Mouse (Mus musculus) thymus, adult 2 months (tissue): ENCODE measurements around the gene Pfn4.

ENCODE experiments used
- CTCF ChIP-seq: fragments of 200-500 bp; IDR thresholded peaks from 2 replicates; pipeline ENCODE4 v1.5.1; 2012; ENCODE audit warnings: mild to moderate bottlenecking, control low read depth, low read length, moderate library complexity, borderline replicate concordance; ENCODE audit not compliant: control insufficient read depth, poor library complexity, insufficient read depth; ENCODE audit errors: extremely low read depth
- POLR2A ChIP-seq: fragments of 200-500 bp; IDR thresholded peaks from 2 replicates; pipeline ENCODE4 v1.6.1; 2012; ENCODE audit warnings: mild to moderate bottlenecking, low read length, control low read depth, moderate library complexity; ENCODE audit not compliant: control insufficient read depth, poor library complexity, insufficient read depth; ENCODE audit errors: extremely low read depth

DNA sequence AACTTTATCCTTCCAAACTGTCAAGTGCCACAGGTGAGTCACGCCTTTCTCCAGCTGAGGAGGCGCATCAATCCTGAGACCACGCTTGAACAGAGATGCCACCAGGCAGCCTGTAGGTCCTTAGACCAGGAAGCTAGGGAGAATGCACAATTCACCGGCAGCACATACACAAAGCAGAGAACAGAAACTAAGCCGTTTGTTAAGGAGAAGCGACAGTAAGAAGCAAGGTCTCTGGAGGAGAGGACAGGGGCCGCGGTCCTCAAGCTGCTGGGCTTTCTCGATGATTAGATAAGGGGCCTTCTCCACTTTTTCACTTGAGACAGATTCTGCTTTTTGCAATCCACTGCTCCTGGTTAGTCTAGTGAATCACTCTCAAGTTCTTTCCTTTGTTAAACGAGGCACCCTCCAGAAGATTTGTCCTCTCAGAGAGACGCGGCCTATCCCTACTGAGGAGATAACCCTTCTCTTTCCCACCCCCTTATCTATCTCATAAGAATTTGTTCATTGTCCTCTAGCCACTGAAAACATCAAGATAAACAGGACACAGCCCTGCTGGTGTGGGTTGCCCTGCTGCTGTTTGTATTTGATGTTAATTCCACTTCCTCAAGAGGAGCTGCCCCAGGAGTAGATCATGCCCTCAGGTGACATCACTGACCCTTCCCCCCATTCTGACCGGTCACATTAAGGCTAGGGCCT is 49.6 kb upstream of the Pfn4 start:
- TF ChIP-seq CTCF (no peak), POLR2A (no peak)
